In the genomic region with DNA sequence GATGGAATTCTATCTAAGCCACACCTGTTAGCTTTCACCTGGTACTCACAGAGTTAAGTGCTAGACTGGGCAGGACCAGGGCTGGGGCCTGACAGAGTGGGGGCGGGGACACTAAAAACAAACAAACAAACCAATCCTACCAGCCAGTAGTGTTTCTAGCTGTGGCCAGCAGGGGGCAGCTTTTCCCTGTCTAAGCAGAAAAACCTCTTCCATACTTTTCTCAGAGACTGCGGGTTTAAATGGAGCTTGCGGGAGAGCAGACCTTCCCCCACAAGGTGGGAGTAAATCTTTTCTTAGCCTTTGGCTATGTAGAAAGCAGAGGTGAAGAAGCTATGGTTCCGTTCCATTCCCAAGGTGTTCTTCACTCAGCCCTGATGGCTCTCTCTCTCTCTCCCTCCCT, we compare ENCODE assay signal across 9 mouse cellular contexts.
DNase-seq lines count a peak whose midpoint lies in the region; ATAC-seq and TF ChIP-seq lines count a peak whose summit lies in the region.
"Had no signal": no experiment of that assay in that cellular context is flagged by ENCODE, and none has a peak within 500 bp of the region (broad histone marks: within the 10 kb centered on the region; RNA-seq: fewer than 3 reads in every experiment).

No protein-coding gene starts in this region.

- DNase-seq in gastrocnemius, adult 18-20 months (ENCODE audit: low spot score) = peak; percentile 15
- no peak for DNase-seq in gastrocnemius, postnatal 36 days
- DNase-seq in cerebellum, adult 11-12 months = peak; percentile 18
- DNase-seq in forebrain, postnatal 0 days = peak; percentile 88
- DNase-seq in layer of hippocampus, postnatal 36 days = peak; percentile 47 to 50
- peak; percentile 65 for DNase-seq in midbrain, embryonic 10.5 days (ENCODE audit: low spot score)
- peak; percentile 72 for DNase-seq in splenic B cell, adult 2 months (ENCODE audit: low read depth, low spot score)

- H3K9me3 ChIP-seq in forebrain, postnatal 0 days (ENCODE audit: low read length) = no peaks in the 10 kb centered on the region
- H3K9me3 ChIP-seq in hindbrain, embryonic 15.5 days = no peaks in the 10 kb centered on the region
- no peaks in the 10 kb centered on the region; the same call in 1 of the 2 replicates for H3K9me3 ChIP-seq in midbrain, embryonic 10.5 days (replicated peaks)

- H3K36me3 ChIP-seq in forebrain, postnatal 0 days (ENCODE audit: insufficient read depth) = no peaks in the 10 kb centered on the region
- H3K36me3 ChIP-seq in hindbrain, embryonic 15.5 days = no peaks in the 10 kb centered on the region
- H3K36me3 ChIP-seq in midbrain, embryonic 10.5 days = no peaks in the 10 kb centered on the region
- H3K36me3 ChIP-seq in splenic B cell, adult 2 months (ENCODE audit: control insufficient read depth, insufficient read depth, low read length, poor library complexity, severe bottlenecking) = no peaks in the 10 kb centered on the region
- H3K36me3 ChIP-seq: G1E had no signal

- peak overlapping the region; percentile 39 for H3K4me2 ChIP-seq in forebrain, postnatal 0 days (ENCODE audit: low read depth)
- peak overlapping the region; percentile 44 for H3K4me2 ChIP-seq in hindbrain, embryonic 15.5 days

- no peaks in the 10 kb centered on the region for H3K4me1 ChIP-seq in forebrain, postnatal 0 days (ENCODE audit: insufficient read depth)
- H3K4me1 ChIP-seq in hindbrain, embryonic 15.5 days (replicated peaks) = peaks cover 8% of the 10 kb centered on the region
- peaks cover 8% of the 10 kb centered on the region; the same call in 1 of the 2 replicates for H3K4me1 ChIP-seq in midbrain, embryonic 10.5 days

- H3K27me3 ChIP-seq in forebrain, postnatal 0 days (ENCODE audit: insufficient read depth, low read length) = no peaks in the 10 kb centered on the region
- H3K27me3 ChIP-seq in hindbrain, embryonic 15.5 days = peaks cover 6% of the 10 kb centered on the region; the same call in 1 of the 2 replicates
- H3K27me3 ChIP-seq in midbrain, embryonic 10.5 days (ENCODE audit: low read depth, poor library complexity, severe bottlenecking) = peaks cover 37% of the 10 kb centered on the region
- H3K27me3 ChIP-seq in splenic B cell, adult 2 months (ENCODE audit: control insufficient read depth, insufficient read depth, low read length, poor library complexity, severe bottlenecking) = no peaks in the 10 kb centered on the region

- peak; percentile 85 for TF ChIP-seq CTCF in forebrain, postnatal 0 days (IDR thresholded peaks at IDR 0.05; ENCODE audit: low read depth)

- H3K9ac ChIP-seq in forebrain, postnatal 0 days = no peak overlapping the region; the same call in 1 of the 2 replicates
- no peak overlapping the region for H3K9ac ChIP-seq in hindbrain, embryonic 15.5 days

- no peak overlapping the region for H3K4me3 ChIP-seq in forebrain, postnatal 0 days (ENCODE audit: low read depth, low read length)
- no peak overlapping the region for H3K4me3 ChIP-seq in hindbrain, embryonic 15.5 days
- H3K4me3 ChIP-seq in midbrain, embryonic 10.5 days = no peak overlapping the region

- no peak overlapping the region for H3K27ac ChIP-seq in forebrain, postnatal 0 days (ENCODE audit: low read depth, low read length)
- no peak overlapping the region for H3K27ac ChIP-seq in hindbrain, embryonic 15.5 days (replicated peaks)
- H3K27ac ChIP-seq in midbrain, embryonic 10.5 days (replicated peaks) = no peak overlapping the region

- intact Hi-C loops in gastrocnemius, postnatal 36 days (cut with DNase I) = no loop called here

- WGBS in forebrain, postnatal 0 days = 6% methylated on average over 4 of the region's 4 CpGs
- 0% methylated on average over 4 of the region's 4 CpGs for WGBS in hindbrain, embryonic 15.5 days
- 4% methylated on average over 4 of the region's 4 CpGs for WGBS in midbrain, embryonic 10.5 days

- peak; percentile 65 for ATAC-seq in forebrain, postnatal 0 days
- peak; percentile 77 for ATAC-seq in hindbrain, embryonic 15.5 days (ENCODE audit: low FRiP score, low read depth)

Comparison
In these comparisons a context has a peak if more than half of its experiments do, and no peak if none do; other contexts are left out.
1. DNase-seq: peak in gastrocnemius, adult 18-20 months (single experiment), cerebellum, adult 11-12 months (single experiment), forebrain, postnatal 0 days (single experiment), layer of hippocampus, postnatal 36 days (2 of 2), midbrain, embryonic 10.5 days (single experiment) and splenic B cell, adult 2 months (single experiment); none in gastrocnemius, postnatal 36 days (0 of 2).